Mouse (Mus musculus): ENCODE data around the gene Steap2. TPM values are rescaled to one million over a fixed set of nuclear protein-coding genes. Genes with fewer than 3 reads are reported as not detected.

The Steap2 gene
- polyA plus RNA-seq, 1 experiment, result 33.2 TPM

DNA sequence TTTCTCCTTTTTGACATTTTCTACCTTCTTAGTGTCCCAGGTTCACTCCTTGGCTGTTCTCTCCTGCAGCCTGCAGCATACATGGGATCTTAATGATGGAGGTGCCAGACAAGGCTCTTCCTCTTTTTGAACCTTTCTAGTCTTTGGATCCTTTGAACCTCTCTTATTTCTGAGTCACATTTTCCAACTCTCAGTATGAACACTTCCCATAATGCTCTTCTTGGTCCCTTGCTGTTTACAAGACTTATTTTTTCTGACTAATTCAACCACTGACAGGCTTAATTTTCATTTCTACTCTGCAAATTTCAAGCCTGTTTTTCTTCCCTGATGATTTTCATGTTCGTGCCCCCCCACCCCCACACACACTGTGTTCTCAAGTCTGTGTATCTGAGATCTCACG, 55.9 kb downstream of the Steap2 start:
- Histone ChIP-seq H3K9ac (ENCODE audit: low read depth, poor library complexity, severe bottlenecking) (no peak overlapping the region), H3K27me3 (ENCODE audit: control insufficient read depth, insufficient read depth, low read length, poor library complexity, severe bottlenecking) (no peaks in the 10 kb centered on the region), H3K9me3 (replicated peaks; ENCODE audit: control insufficient read depth, insufficient read depth, low read length, poor library complexity, severe bottlenecking) (no peaks in the 10 kb centered on the region), H3K4me3 (ENCODE audit: low read depth, low read length) (no peak overlapping the region), H3K36me3 (ENCODE audit: control insufficient read depth, insufficient read depth, low read length, poor library complexity, severe bottlenecking) (no peaks in the 10 kb centered on the region), H3K4me1 (ENCODE audit: control insufficient read depth, insufficient read depth, low read length) (no peaks in the 10 kb centered on the region), H3K27ac (ENCODE audit: insufficient read depth, low read length) (no peak overlapping the region)
- TF ChIP-seq EP300 (IDR thresholded peaks at IDR 0.05; ENCODE audit: insufficient read depth, low read depth, low read length) (no peak), POLR2A (IDR thresholded peaks at IDR 0.05; ENCODE audit: insufficient read depth, low read length) (no peak), CTCF (IDR thresholded peaks at IDR 0.05; ENCODE audit: low read depth, low read length) (no peak)

DNA sequence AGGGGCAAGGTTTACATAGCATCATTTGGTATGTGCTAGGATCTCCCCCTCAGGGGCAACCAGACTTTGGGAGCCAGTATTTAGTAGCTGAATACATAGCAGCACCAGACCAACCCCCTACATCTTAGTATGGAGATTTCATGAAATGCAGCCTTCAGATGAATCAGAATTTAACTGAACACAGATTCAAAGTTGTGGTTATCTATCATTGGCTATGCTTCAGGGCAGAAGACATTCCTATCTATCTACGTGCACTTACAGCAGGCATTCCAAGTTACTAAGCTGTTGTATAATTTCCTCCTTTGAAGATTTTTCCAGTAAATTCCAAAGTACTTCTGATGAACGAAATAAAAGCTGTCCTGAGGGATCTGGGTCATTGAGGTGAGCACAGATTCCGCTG, 68.9 kb downstream of the Steap2 start:
- H3K27me3 ChIP-seq (ENCODE audit: control insufficient read depth, insufficient read depth, low read length, poor library complexity, severe bottlenecking), result no peaks in the 10 kb centered on the region
- TF ChIP-seq CTCF (IDR thresholded peaks at IDR 0.05; ENCODE audit: low read depth, low read length), result no peak
- H3K36me3 ChIP-seq (ENCODE audit: control insufficient read depth, insufficient read depth, low read length, poor library complexity, severe bottlenecking), result no peaks in the 10 kb centered on the region
- no peaks in the 10 kb centered on the region for H3K9me3 ChIP-seq (replicated peaks; ENCODE audit: control insufficient read depth, insufficient read depth, low read length, poor library complexity, severe bottlenecking)
- H3K27ac ChIP-seq (ENCODE audit: insufficient read depth, low read length), result no peak overlapping the region
- H3K9ac ChIP-seq (ENCODE audit: low read depth, poor library complexity, severe bottlenecking), result no peak overlapping the region
- H3K4me1 ChIP-seq (ENCODE audit: control insufficient read depth, insufficient read depth, low read length), result no peaks in the 10 kb centered on the region
- no peak overlapping the region for H3K4me3 ChIP-seq (ENCODE audit: low read depth, low read length)

DNA sequence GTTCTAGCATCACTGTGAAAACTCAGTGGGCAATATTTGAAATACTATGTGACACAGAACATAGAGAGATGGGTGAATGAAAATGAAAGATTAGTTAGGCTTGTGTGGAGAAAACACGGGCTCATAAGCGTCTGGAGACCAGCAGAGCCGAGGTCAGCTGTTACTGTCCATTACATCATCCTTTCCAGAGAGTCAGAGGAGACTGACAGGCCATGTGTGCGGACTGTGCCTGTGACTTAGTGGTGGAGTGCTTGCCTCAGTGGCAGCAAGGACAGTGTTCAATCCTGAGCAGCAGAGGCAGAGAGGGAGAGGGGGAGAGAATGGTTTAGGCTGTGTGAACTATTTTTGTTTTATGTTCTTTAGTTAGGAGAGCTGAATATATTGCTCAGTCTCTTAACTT, 76.0 kb downstream of the Steap2 start:
- Histone ChIP-seq H3K27ac (ENCODE audit: insufficient read depth, low read length) (no peak overlapping the region), H3K4me1 (ENCODE audit: control insufficient read depth, insufficient read depth, low read length) (no peaks in the 10 kb centered on the region), H3K9ac (ENCODE audit: low read depth, poor library complexity, severe bottlenecking) (no peak overlapping the region), H3K4me3 (ENCODE audit: low read depth, low read length) (no peak overlapping the region), H3K36me3 (ENCODE audit: control insufficient read depth, insufficient read depth, low read length, poor library complexity, severe bottlenecking) (no peaks in the 10 kb centered on the region), H3K27me3 (ENCODE audit: control insufficient read depth, insufficient read depth, low read length, poor library complexity, severe bottlenecking) (no peaks in the 10 kb centered on the region), H3K9me3 (replicated peaks; ENCODE audit: control insufficient read depth, insufficient read depth, low read length, poor library complexity, severe bottlenecking) (no peaks in the 10 kb centered on the region)
- TF ChIP-seq POLR2A (IDR thresholded peaks at IDR 0.05; ENCODE audit: insufficient read depth, low read length) (no peak), CTCF (IDR thresholded peaks at IDR 0.05; ENCODE audit: low read depth, low read length) (no peak), EP300 (IDR thresholded peaks at IDR 0.05; ENCODE audit: insufficient read depth, low read depth, low read length) (no peak)

Other genes with a start within 250 kb of the Steap2 start
- not detected in 2 replicates for gene 1700015F17Rik, start 215.4 kb downstream of the Steap2 start, polyA plus RNA-seq (2011; ENCODE audit: insufficient read depth, insufficient read length, low read depth, missing spikeins)
- gene Cldn12, start 179.6 kb downstream of the Steap2 start, polyA plus RNA-seq (2011; ENCODE audit: insufficient read depth, insufficient read length, low read depth, missing spikeins), result 39.2 and 41.0 TPM in 2 replicates
- gene Gtpbp10, start 135.0 kb downstream of the Steap2 start, polyA plus RNA-seq (2011; ENCODE audit: insufficient read depth, insufficient read length, low read depth, missing spikeins), result 91.3 and 95.1 TPM in 2 replicates
- gene Gm8773, start 120.8 kb downstream of the Steap2 start, polyA plus RNA-seq (2011; ENCODE audit: insufficient read depth, insufficient read length, low read depth, missing spikeins), result not detected in 2 replicates
- gene Cfap69, start 30.3 kb downstream of the Steap2 start, polyA plus RNA-seq (2011; ENCODE audit: insufficient read depth, insufficient read length, low read depth, missing spikeins), result 5.0 and 5.1 TPM in 2 replicates
- gene Steap1, start 54.7 kb upstream of the Steap2 start, polyA plus RNA-seq (2011; ENCODE audit: insufficient read depth, insufficient read length, low read depth, missing spikeins), result 16.6 and 21.8 TPM in 2 replicates